Mouse (Mus musculus): ENCODE data around the gene Scd4.
"Not testable (repeated sequence)": the region's sequence is repeated elsewhere in the genome, so short reads cannot be mapped to it uniquely, and the experiment has no call there.

The Scd4 gene

GRCm38 (mm10) chr19:44299902-44300301, 33.0 kb upstream of the Scd4 start:
- in situ Hi-C loops (cut with MboI, MseI), result loop anchor here (5.0 kb wide), 1 partner anchor 53 kb away; no protein-coding TSS in a partner anchor

GRCm38 (mm10) chr19:44300520-44300919, 32.4 kb upstream of the Scd4 start:
- in situ Hi-C loops (cut with MboI, MseI), result no loop called here

- in situ Hi-C loops (cut with MboI, MseI), result no loop called here
These were observed 31.7 kb upstream of the Scd4 start for GRCm38 (mm10) chr19:44301176-44301575.

GRCm38 (mm10) chr19:44301671-44302305, 31.1 kb upstream of the Scd4 start:
- in situ Hi-C loops (cut with MboI, MseI), result no loop called here

GRCm38 (mm10) chr19:44302901-44303300, 30.0 kb upstream of the Scd4 start:
- in situ Hi-C loops (cut with MboI, MseI), result no loop called here

GRCm38 (mm10) chr19:44303502-44303901, 29.4 kb upstream of the Scd4 start:
- in situ Hi-C loops (cut with MboI, MseI), result no loop called here

GRCm38 (mm10) chr19:44304419-44304818, 28.5 kb upstream of the Scd4 start:
- in situ Hi-C loops (cut with MboI, MseI), result no loop called here

GRCm38 (mm10) chr19:44304851-44305510, 27.9 kb upstream of the Scd4 start:
- in situ Hi-C loops (cut with MboI, MseI), result no loop called here

GRCm38 (mm10) chr19:44305701-44306100, 27.2 kb upstream of the Scd4 start:
- in situ Hi-C loops (cut with MboI, MseI), result no loop called here

GRCm38 (mm10) chr19:44306171-44306570, 26.7 kb upstream of the Scd4 start:
- in situ Hi-C loops (cut with MboI, MseI), result no loop called here

- in situ Hi-C loops (cut with MboI, MseI), result no loop called here
These were observed 25.6 kb upstream of the Scd4 start for GRCm38 (mm10) chr19:44307101-44307914.

- in situ Hi-C loops (cut with MboI, MseI), result no loop called here
These were observed 24.9 kb upstream of the Scd4 start for GRCm38 (mm10) chr19:44307915-44308470.

GRCm38 (mm10) chr19:44308611-44309246, 24.2 kb upstream of the Scd4 start:
- in situ Hi-C loops (cut with MboI, MseI), result no loop called here

GRCm38 (mm10) chr19:44309351-44310154, 23.3 kb upstream of the Scd4 start:
- in situ Hi-C loops (cut with MboI, MseI), result no loop called here

- in situ Hi-C loops (cut with MboI, MseI), result not testable (repeated sequence)
These were observed 22.7 kb upstream of the Scd4 start for GRCm38 (mm10) chr19:44310155-44310575.

- in situ Hi-C loops (cut with MboI, MseI), result no loop called here
These were observed 22.1 kb upstream of the Scd4 start for GRCm38 (mm10) chr19:44310814-44311213.

GRCm38 (mm10) chr19:44311306-44312006, 21.4 kb upstream of the Scd4 start:
- in situ Hi-C loops (cut with MboI, MseI), result no loop called here

GRCm38 (mm10) chr19:44312007-44312360, 20.9 kb upstream of the Scd4 start:
- in situ Hi-C loops (cut with MboI, MseI), result no loop called here

GRCm38 (mm10) chr19:44313066-44313465, 19.8 kb upstream of the Scd4 start:
- in situ Hi-C loops (cut with MboI, MseI), result no loop called here

- in situ Hi-C loops (cut with MboI, MseI), result no loop called here
These were observed 18.5 kb upstream of the Scd4 start for GRCm38 (mm10) chr19:44314327-44314759.
